Mouse (Mus musculus): ENCODE measurements around the gene Toporsl. TPM values are rescaled to one million over a fixed set of nuclear protein-coding genes. Genes with fewer than 3 reads are reported as not detected.

Toporsl gene
- not detected in 2 replicates for polyA plus RNA-seq (2014; fragmentation: Nextera tagmentation; extraction: Ambion mirVana)

DNA sequence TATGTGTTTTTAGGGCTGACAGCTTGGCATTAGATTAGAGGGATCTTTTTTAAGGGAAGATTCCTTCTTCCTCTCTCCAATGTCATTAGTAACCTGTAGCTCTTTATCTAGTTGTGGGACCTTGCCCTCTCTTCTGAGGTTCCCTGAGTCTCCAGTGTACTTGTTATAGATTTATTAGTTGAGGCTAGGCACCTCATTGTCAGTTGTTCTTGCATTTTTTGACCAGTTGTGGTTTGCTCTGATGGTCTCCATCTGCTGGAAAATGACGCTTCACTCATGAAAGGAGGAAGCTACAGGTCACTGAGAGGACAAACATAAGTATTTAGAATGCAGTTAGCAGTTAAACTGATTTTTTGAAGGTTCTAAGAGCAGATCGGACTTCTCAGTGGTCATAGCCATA is at the start of gene Toporsl:
Gene Toporsl, plus strand, starts transcription at position 348 of the 400 bp plus-strand sequence.
- ATAC-seq (replicated peaks; ENCODE audit: insufficient number of reproducible peaks, low FRiP score, low TSS enrichment, low read depth) (no peak), DNase-seq (ENCODE audit: low spot score) (no peak)
- Histone ChIP-seq H3K4me3 (ENCODE audit: low read depth, low read length) (no peak within 1 kb of the TSS), H3K36me3 (replicated peaks; ENCODE audit: control insufficient read depth, insufficient read depth, low read depth, low read length) (no peaks in the 10 kb centered on the region), H3K4me1 (ENCODE audit: control insufficient read depth, insufficient read depth, low read length) (no peaks in the 10 kb centered on the region), H3K27me3 (ENCODE audit: control insufficient read depth, insufficient read depth, low read length) (no peaks in the 10 kb centered on the region), H3K27ac (replicated peaks; ENCODE audit: low read depth, low read length) (no peak within 1 kb of the TSS), H3K9me3 (replicated peaks; ENCODE audit: control insufficient read depth, low read length) (no peaks in the 10 kb centered on the region), H3K9ac (replicated peaks; ENCODE audit: low read length) (no peak within 1 kb of the TSS), H3K4me2 (ENCODE audit: low read depth, low read length) (no peak within 1 kb of the TSS)
- 58% methylated on average over 2 of the region's 2 CpGs for WGBS

GRCm38 (mm10) chr4:52557672-52558071 is 38.4 kb upstream of the Toporsl start:
- Histone ChIP-seq H3K9me3 (replicated peaks; ENCODE audit: control insufficient read depth, low read length) (no peaks in the 10 kb centered on the region), H3K27me3 (ENCODE audit: control insufficient read depth, insufficient read depth, low read length) (no peaks in the 10 kb centered on the region), H3K4me3 (ENCODE audit: low read depth, low read length) (no peak overlapping the region), H3K27ac (replicated peaks; ENCODE audit: low read depth, low read length) (no peak overlapping the region), H3K36me3 (replicated peaks; ENCODE audit: control insufficient read depth, insufficient read depth, low read depth, low read length) (no peaks in the 10 kb centered on the region), H3K9ac (replicated peaks; ENCODE audit: low read length) (no peak overlapping the region), H3K4me2 (ENCODE audit: low read depth, low read length) (no peak overlapping the region), H3K4me1 (ENCODE audit: control insufficient read depth, insufficient read depth, low read length) (no peaks in the 10 kb centered on the region)
- ATAC-seq (replicated peaks; ENCODE audit: insufficient number of reproducible peaks, low FRiP score, low TSS enrichment, low read depth) (no peak), DNase-seq (ENCODE audit: low spot score) (no peak)
- 67% methylated on average over 1 of the region's 1 CpGs for WGBS

DNA sequence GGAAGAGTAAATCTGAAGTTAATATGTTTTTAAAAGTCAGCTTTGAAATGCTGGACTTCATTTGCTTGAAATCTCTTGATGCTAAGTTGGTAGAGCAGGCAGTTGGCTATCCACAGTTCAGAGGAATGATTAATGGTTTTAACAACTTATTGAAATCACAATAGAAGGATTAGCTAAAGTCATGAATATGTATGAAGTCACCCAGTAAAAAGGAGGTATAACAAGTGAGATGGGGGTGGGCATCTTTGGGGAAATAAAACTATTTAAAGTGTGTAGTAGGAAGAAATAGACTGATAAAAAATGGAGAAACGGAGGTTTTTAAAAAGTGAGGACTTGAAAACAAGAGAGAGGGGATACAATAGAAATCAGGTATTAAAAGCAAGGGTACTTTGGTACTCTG is 38.0 kb upstream of the Toporsl start:
- H3K27ac ChIP-seq (replicated peaks; ENCODE audit: low read depth, low read length), result no peak overlapping the region
- no peak overlapping the region for H3K4me2 ChIP-seq (ENCODE audit: low read depth, low read length)
- H3K4me1 ChIP-seq (ENCODE audit: control insufficient read depth, insufficient read depth, low read length), result no peaks in the 10 kb centered on the region
- H3K4me3 ChIP-seq (ENCODE audit: low read depth, low read length), result no peak overlapping the region
- no peak overlapping the region for H3K9ac ChIP-seq (replicated peaks; ENCODE audit: low read length)
- H3K9me3 ChIP-seq (replicated peaks; ENCODE audit: control insufficient read depth, low read length), result no peaks in the 10 kb centered on the region
- no peaks in the 10 kb centered on the region for H3K27me3 ChIP-seq (ENCODE audit: control insufficient read depth, insufficient read depth, low read length)
- no peaks in the 10 kb centered on the region for H3K36me3 ChIP-seq (replicated peaks; ENCODE audit: control insufficient read depth, insufficient read depth, low read depth, low read length)
- DNase-seq (ENCODE audit: low spot score), result no peak
- 37% methylated on average over 1 of the region's 1 CpGs for WGBS
- ATAC-seq (replicated peaks; ENCODE audit: insufficient number of reproducible peaks, low FRiP score, low TSS enrichment, low read depth), result no peak

- DNase-seq (ENCODE audit: low spot score) (no peak), ATAC-seq (replicated peaks; ENCODE audit: insufficient number of reproducible peaks, low FRiP score, low TSS enrichment, low read depth) (no peak)
- Histone ChIP-seq H3K9me3 (replicated peaks; ENCODE audit: control insufficient read depth, low read length) (no peaks in the 10 kb centered on the region), H3K4me3 (ENCODE audit: low read depth, low read length) (no peak overlapping the region), H3K36me3 (replicated peaks; ENCODE audit: control insufficient read depth, insufficient read depth, low read depth, low read length) (no peaks in the 10 kb centered on the region), H3K4me2 (ENCODE audit: low read depth, low read length) (no peak overlapping the region), H3K27ac (replicated peaks; ENCODE audit: low read depth, low read length) (no peak overlapping the region), H3K9ac (replicated peaks; ENCODE audit: low read length) (no peak overlapping the region), H3K4me1 (ENCODE audit: control insufficient read depth, insufficient read depth, low read length) (no peaks in the 10 kb centered on the region), H3K27me3 (ENCODE audit: control insufficient read depth, insufficient read depth, low read length) (no peaks in the 10 kb centered on the region)
- 80% methylated on average over 1 of the region's 1 CpGs for WGBS
Observed at GRCm38 (mm10) chr4:52563859-52564258, 32.2 kb upstream of the Toporsl start.

DNA sequence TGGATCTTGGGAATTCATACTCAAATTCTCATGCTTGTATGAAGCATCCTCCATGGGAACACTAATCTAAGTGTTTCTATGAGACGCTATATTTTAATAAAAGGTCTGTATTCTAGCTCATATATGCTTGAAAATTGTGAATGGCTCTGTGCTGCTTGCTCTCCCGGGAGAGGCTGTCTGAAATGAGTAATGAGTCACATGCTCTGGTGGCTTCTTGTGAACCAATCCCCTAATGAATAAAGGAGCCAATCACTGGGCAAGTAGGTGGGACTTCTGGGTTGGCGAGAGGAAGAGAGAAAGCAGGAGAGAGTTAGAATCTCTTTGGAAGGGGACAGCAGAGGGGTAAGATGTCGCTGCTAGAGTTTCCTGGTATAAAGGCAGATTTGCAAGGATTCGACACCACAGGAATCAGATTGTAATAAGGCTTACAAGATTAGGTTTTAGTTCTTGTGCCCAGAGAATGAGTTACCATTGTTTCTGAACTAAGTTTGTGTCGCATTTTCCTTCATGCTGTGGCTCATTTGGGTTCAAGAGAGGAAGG is 9.8 kb upstream of the Toporsl start:
- H3K9me3 ChIP-seq (replicated peaks; ENCODE audit: control insufficient read depth, low read length), result no peaks in the 10 kb centered on the region
- H3K27ac ChIP-seq (replicated peaks; ENCODE audit: low read depth, low read length), result no peak overlapping the region
- no peaks in the 10 kb centered on the region for H3K4me1 ChIP-seq (ENCODE audit: control insufficient read depth, insufficient read depth, low read length)
- no peak overlapping the region for H3K4me3 ChIP-seq (ENCODE audit: low read depth, low read length)
- H3K27me3 ChIP-seq (ENCODE audit: control insufficient read depth, insufficient read depth, low read length), result no peaks in the 10 kb centered on the region
- no peak overlapping the region for H3K9ac ChIP-seq (replicated peaks; ENCODE audit: low read length)
- DNase-seq (ENCODE audit: low spot score) (no peak), ATAC-seq (replicated peaks; ENCODE audit: insufficient number of reproducible peaks, low FRiP score, low TSS enrichment, low read depth) (no peak)
- H3K4me2 ChIP-seq (ENCODE audit: low read depth, low read length), result no peak overlapping the region
- no peaks in the 10 kb centered on the region for H3K36me3 ChIP-seq (replicated peaks; ENCODE audit: control insufficient read depth, insufficient read depth, low read depth, low read length)
- WGBS, result 72% methylated on average over 6 of the region's 6 CpGs

- ATAC-seq (replicated peaks; ENCODE audit: insufficient number of reproducible peaks, low FRiP score, low TSS enrichment, low read depth), result no peak
- no peak overlapping the region for H3K9ac ChIP-seq (replicated peaks; ENCODE audit: low read length)
- H3K27ac ChIP-seq (replicated peaks; ENCODE audit: low read depth, low read length), result no peak overlapping the region
- H3K4me2 ChIP-seq (ENCODE audit: low read depth, low read length), result no peak overlapping the region
- 45% methylated on average over 4 of the region's 4 CpGs for WGBS
- H3K4me1 ChIP-seq (ENCODE audit: control insufficient read depth, insufficient read depth, low read length), result no peaks in the 10 kb centered on the region
- DNase-seq (ENCODE audit: low spot score), result no peak
- H3K27me3 ChIP-seq (ENCODE audit: control insufficient read depth, insufficient read depth, low read length), result no peaks in the 10 kb centered on the region
- H3K9me3 ChIP-seq (replicated peaks; ENCODE audit: control insufficient read depth, low read length), result no peaks in the 10 kb centered on the region
- H3K36me3 ChIP-seq (replicated peaks; ENCODE audit: control insufficient read depth, insufficient read depth, low read depth, low read length), result no peaks in the 10 kb centered on the region
- H3K4me3 ChIP-seq (ENCODE audit: low read depth, low read length), result no peak overlapping the region
Observed at GRCm38 (mm10) chr4:52593821-52594356, 2.2 kb upstream of the Toporsl start.

- no peak for ATAC-seq (replicated peaks; ENCODE audit: insufficient number of reproducible peaks, low FRiP score, low TSS enrichment, low read depth)
- no peak overlapping the region for H3K4me2 ChIP-seq (ENCODE audit: low read depth, low read length)
Observed at GRCm38 (mm10) chr4:52594632-52595031, 1.4 kb upstream of the Toporsl start.

GRCm38 (mm10) chr4:52598180-52598881 is 2.3 kb downstream of the Toporsl start:
- 64% methylated on average over 7 of the region's 7 CpGs for WGBS
- Histone ChIP-seq H3K9ac (replicated peaks; ENCODE audit: low read length) (no peak overlapping the region), H3K4me2 (ENCODE audit: low read depth, low read length) (no peak overlapping the region), H3K36me3 (replicated peaks; ENCODE audit: control insufficient read depth, insufficient read depth, low read depth, low read length) (no peaks in the 10 kb centered on the region), H3K4me1 (ENCODE audit: control insufficient read depth, insufficient read depth, low read length) (no peaks in the 10 kb centered on the region), H3K4me3 (ENCODE audit: low read depth, low read length) (no peak overlapping the region), H3K27ac (replicated peaks; ENCODE audit: low read depth, low read length) (no peak overlapping the region), H3K9me3 (replicated peaks; ENCODE audit: control insufficient read depth, low read length) (no peaks in the 10 kb centered on the region), H3K27me3 (ENCODE audit: control insufficient read depth, insufficient read depth, low read length) (no peaks in the 10 kb centered on the region)
- DNase-seq (ENCODE audit: low spot score) (no peak), ATAC-seq (replicated peaks; ENCODE audit: insufficient number of reproducible peaks, low FRiP score, low TSS enrichment, low read depth) (no peak)

More at GRCm38 (mm10) chr4:52594632-52595031, 1.4 kb upstream of the Toporsl start:
- DNase-seq (ENCODE audit: low spot score), result no peak
- H3K27me3 ChIP-seq (ENCODE audit: control insufficient read depth, insufficient read depth, low read length), result no peaks in the 10 kb centered on the region
- 92% methylated on average over 13 of the region's 13 CpGs for WGBS
- no peak overlapping the region for H3K27ac ChIP-seq (replicated peaks; ENCODE audit: low read depth, low read length)
- H3K9ac ChIP-seq (replicated peaks; ENCODE audit: low read length), result no peak overlapping the region
- H3K4me3 ChIP-seq (ENCODE audit: low read depth, low read length), result no peak overlapping the region
- no peaks in the 10 kb centered on the region for H3K9me3 ChIP-seq (replicated peaks; ENCODE audit: control insufficient read depth, low read length)
- no peaks in the 10 kb centered on the region for H3K4me1 ChIP-seq (ENCODE audit: control insufficient read depth, insufficient read depth, low read length)
- no peaks in the 10 kb centered on the region for H3K36me3 ChIP-seq (replicated peaks; ENCODE audit: control insufficient read depth, insufficient read depth, low read depth, low read length)

Measured in embryonic facial prominence, embryonic 11.5 days (tissue).